Mouse (Mus musculus) G1E (cell line): Measurements from ENCODE around the gene Insm2.

Source experiments
- CTCF ChIP-seq: IDR thresholded peaks from 2 replicates; pipeline ENCODE4 v1.5.1; 2012; ENCODE audit warnings: low read depth, low read length, inconsistent platforms, mixed read lengths
- GATA1 ChIP-seq: IDR thresholded peaks from 2 replicates; pipeline ENCODE4 v1.6.1; 2012; ENCODE audit warnings: borderline replicate concordance, low read length, inconsistent platforms, mixed read lengths

GRCm38 (mm10) chr12:55573089-55573488 is 26.1 kb upstream of the Insm2 start:
- TF ChIP-seq CTCF (no peak), GATA1 (no peak)
